Mouse (Mus musculus): Measurements from ENCODE around the gene Ccdc17.

Gene Ccdc17

DNA sequence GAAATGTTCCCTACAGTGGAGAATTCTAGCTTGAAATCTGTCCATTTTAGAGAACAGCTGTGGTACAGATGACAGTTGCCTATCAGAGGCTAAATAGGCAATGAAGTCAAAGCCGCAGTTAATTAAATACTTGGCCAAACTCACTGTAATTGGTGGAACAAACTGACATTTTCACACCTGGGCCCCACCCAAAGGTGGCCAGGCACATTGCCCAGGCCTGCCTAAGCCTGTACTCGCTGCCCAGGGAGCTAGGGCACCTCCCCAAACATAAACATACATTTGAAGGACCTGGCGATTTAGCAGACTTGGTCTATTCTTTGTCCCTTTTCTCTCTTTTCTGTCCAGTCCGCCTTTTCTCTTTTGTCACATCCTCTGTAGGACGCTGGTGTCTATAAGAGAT, at the start of gene Ccdc17:
Gene Ccdc17, plus strand, starts transcription at position 276 of the 400 bp plus-strand sequence.
- DNase-seq (ENCODE audit: extremely low spot score) = no peak

DNA sequence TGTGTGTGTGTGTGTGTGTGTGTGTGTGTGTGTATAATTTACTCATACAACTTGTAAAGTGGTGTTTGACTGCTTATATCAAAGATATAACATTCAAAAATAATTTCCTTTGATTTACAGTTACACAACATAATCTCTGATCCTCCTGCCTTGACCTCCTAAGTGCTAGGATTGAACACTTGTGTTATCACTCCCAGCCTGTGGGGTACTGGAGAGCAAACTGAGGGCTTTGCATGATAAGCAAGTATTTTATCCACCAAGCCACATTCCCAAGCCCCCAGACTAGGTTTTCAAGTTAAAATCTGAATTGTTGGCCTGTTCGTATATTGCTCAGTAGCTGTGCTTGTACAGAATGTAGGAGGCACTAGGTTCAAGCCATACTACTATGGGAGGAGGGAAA, 46.0 kb upstream of the Ccdc17 start:
- DNase-seq (ENCODE audit: extremely low spot score) = no peak

DNA sequence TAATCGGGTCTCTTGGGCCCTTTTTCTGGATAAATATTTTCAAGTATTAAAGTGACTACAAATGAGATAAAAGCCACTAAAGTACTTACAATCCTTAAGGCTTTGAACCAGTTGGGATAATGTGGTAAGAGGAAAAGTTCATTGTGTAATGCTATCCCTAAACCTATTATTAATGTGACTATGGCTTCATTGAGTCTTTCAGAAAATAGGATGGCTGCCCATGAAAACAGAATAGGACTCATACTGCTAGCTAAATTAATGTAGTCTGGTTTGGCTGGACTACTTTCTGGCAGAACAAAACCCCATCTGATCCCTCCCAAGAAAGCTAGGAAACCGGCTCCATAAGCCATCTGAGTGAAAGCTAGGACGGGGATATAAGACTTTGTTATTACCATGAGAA, 43.4 kb upstream of the Ccdc17 start:
- DNase-seq (ENCODE audit: extremely low spot score) = no peak

DNA sequence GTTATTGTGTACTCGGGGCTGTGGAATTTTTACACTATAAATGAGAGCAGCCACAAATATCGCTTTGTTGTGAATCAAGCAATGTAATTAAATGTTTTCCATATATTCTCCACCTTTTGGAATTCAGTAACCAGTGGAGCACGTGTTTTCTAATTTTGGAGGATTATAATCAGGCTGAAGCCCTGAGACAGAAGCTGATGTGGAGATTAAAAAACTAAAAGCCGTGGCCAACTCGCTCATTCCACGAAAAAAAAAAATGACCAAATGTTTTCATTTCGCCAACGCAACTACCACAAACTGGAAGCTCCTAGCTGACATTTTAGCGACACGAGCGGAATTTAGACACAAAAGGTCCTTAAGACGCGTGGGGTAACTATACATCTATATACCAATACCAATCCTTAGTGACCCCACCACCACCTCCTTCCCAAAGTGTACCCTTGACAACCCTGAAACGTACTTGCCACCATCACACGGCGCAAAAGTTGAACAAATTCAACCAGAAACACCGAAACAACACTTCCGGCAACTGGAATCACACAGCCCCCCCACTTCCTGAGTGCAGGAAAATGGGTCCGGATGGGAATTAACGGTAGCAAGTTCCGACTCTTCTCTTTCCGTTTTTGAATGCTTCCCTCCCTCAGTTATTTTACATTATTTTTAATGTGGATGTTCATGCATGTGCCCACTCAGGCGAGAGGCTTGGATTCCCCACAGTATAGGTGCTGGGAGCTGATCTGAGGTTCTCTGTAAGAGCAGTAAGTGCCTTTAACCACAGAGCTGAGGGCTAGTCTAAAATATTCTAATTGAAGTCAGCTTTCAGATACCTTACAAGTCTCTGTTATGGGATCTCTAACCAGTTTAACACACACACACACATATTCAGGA, 40.8 kb upstream of the Ccdc17 start, which contains the start of gene Tmem69:
Gene Tmem69, minus strand, starts transcription at position 524 of the 888 bp plus-strand sequence.
- DNase-seq (ENCODE audit: extremely low spot score) = peak; percentile 87

DNA sequence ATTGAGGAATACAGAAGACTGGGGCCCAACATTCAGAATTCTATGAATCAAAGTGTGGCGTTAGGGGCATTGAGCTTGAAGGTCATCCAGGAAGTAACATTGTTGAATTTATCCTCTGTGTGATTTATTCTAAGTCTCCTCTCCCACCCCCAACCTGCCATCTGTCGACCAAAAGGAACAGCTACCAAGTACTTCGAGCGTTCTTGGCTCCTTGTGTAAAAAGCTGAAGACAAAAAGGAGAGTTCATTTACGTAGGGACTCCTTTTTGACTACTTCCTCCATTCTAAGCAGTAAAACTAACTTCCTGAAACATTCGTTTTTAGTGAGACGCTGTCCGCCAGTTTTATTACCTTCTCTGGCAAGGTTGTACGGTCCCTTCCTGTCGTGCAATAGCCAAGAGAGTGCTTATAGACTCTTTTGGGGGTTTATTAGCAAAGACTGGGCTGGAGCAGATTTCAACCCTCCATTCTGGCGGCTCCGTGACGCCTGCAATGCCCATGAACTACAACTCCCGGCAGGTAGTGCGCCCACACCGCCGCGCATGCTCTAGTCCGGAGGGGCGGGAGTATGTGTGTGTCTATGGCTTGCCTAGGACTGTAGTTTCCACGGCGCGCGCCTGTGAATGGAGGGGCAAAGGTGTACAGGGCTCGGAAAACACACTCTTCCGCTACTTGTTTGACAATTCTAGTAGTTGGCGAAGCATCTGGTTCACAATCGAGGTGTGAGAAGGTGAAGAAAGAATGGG, 39.7 kb upstream of the Ccdc17 start:
- peak; percentile 92 for DNase-seq (ENCODE audit: extremely low spot score)

DNA sequence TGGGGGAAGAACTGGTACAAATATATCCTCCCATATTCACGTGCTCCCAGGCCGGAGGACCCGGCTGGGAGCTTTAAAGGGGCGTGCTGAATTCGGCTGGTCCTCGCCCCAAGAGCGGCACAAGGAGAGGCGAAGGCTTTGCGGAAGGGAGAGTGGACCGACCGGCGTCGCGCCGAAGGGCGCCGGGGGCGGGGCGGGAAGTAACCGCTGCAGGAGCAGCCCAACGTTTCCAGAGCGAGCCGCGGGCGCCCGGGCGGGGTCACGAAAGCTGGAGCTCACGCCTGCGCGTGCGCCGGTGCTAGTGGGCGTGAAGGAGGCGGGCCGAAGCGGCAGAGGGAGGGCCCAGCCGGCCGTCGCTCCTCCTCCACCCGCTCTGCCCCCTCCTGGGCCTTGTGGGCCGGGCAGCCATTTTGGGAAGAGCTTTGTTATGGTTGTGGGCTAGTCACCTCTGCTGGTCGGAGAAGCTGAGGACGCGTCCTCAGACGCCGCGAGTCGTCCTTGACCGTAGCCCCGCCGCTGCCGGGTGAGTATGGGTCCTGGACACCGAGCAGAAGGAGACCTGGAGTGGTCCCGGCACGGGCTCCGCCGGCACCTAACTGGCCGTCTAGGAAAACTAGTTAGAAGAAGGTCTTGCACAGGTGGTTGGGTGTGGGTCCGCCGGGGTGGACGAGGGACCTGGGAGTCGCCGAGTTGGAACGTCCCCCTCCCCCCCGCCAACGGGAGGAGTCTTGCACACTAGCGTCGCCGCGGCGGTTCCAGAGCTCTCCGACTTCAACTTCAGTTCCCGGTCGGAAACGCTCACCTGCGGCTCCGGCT, 38.9 kb upstream of the Ccdc17 start, which contains the start of gene Gpbp1l1:
Gene Gpbp1l1, plus strand, starts transcription at position 353 of the 816 bp plus-strand sequence.
- peak; percentile 98 for DNase-seq (ENCODE audit: extremely low spot score)

DNA sequence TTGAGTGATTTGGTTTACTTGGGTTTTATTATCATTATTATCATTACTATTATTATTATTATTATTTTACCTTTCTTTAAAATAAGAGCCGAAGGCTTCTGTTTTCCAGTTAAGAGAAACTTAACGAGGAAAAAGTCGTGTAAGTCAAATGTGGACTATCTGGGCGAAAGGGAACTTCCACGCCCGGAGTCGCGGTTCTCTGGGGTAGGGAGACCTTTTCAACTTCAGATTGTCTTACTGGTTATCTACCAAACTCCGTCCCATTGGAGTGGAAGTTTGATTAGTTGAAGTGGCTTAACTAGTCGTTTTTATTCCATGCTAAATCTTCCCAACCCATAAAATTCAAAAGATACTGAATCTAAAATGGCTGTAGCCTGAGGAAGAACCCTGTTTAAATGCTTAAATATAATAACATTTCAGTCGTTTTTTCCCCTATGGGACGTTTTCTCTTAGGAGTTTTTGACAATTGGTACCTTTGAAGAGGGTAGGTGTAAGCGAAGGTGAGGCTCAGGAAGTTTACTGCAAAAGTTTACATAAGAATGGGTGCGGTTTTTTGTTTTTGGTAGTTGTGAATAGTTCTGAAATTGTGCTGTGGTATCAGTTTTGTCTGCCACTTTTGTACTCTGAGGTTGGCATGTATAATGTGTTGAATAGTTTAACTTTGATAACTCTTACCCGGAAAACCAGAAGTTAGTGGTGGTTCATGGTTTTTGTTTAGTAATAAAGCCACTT, 38.1 kb upstream of the Ccdc17 start:
- no peak for DNase-seq (ENCODE audit: extremely low spot score)

DNA sequence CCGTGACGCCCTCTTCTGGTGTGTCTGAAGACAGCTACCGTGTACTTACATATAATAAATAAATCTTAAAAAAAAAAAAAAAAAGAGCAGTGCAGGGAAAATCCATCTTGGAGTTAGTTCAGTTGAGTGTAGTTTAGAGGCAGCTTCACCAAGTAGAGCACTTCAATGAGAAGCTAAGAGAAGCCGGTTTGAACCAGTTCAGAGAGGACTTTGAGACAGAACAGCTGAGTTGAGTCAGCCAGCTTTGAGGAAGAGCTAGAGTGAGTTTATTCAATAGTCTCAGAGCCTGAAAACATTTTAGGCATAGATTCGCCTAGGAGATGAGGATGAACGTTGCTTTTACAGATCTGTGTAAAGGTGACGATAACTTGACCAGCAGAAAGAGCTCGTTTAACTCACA, 661 bp upstream of the Ccdc17 start:
- no peak for DNase-seq (ENCODE audit: extremely low spot score)

DNA sequence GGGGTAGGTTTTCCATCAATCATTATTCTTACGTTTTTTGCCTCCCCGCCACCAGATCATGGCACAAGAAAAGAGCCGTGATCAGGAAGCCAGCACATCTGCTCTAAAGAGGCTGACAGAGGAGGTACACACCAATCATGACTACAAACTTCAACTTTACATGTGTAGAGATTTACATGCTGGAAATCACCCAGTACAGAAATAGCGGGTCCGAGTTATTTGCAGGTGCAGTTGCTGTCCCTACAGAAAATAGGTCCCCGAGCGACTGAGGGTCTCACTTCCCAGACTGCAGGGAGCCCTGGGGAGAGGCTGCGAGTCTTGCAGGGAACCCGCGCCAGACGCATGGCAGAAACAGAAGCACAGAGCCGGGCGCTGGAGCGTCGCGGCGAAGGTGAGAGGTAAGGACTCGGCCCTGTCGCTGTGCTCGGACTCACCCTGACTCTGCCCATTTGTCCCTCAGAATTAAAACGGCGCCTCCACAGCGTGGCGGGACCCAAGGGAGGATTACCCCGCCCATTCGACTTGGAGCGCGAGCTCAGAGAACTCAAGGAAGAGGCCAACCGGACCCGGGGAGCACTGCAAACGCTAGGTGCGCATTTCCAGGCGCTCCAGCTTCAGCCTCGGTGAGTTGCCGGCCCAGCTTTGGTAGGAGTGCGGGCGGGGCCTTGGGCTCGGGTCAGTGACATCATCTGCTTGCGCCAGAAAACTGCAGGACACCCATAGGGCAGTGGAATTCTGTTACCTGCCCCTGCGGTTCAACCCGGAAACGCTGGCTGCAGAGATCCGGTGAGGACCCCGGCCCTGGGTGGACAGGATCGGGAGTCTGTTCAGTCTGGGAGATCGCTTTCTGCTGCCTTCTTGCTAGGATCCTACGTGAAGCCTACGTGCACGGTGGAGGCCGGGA, 776 bp downstream of the Ccdc17 start:
- peak; percentile 91 for DNase-seq (ENCODE audit: extremely low spot score)

DNA sequence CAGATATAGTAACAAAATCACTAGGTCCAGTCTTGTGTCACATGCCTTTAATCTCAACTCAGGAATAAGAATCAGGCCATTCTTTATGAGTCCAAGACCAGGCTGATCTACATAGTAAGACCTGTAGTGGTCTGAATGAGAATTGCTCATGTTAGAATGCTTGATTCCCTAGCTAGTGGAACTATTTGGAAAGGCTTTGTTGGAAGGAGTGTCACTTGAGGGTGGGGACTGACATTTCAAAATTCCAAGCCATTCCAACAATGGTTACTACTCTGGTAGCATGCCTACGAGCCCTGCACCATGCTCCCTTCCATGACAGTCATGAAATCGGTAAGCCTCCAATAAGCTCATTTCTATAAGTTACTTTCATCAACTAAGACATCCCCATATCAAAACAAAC, 16.2 kb downstream of the Ccdc17 start:
- DNase-seq (ENCODE audit: extremely low spot score) = no peak

DNA sequence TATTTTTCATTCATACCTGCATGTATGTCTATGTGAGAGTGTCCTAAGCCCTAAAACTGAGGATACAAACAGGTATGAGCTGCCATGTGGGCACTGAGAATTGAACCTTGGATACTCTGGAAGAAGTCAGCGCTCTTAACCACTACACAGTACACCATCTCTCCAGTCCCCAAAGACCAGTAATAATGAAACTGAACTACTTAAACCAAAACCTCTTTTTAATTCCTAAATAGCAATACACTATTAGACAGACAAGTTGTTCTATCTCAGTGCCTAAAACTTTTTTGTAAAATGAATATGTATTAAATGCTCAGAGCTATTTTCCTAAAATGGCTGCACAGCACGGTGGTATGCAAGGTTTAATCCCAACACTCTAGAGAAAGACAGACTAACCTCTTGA, 18.8 kb downstream of the Ccdc17 start:
- DNase-seq (ENCODE audit: extremely low spot score) = no peak

DNA sequence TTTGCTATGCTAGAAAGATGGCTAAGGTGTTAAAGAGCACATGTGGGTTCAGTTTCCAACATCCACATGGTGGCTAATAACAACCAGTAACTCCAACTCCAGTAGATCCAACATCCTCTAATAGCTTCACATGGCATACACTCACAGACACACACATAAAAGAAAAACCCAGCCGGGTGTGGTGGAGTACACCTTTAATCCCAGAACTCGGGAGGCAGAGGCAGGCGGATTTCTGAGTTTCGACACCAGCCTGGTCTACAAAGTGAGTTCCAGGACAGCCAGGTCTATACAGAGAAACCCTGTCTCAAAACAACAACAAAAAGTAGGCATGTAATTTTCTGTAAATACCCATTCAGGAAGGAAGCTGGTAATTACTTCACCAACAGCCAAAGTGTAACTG, 28.4 kb downstream of the Ccdc17 start:
- DNase-seq (ENCODE audit: extremely low spot score) = no peak

DNA sequence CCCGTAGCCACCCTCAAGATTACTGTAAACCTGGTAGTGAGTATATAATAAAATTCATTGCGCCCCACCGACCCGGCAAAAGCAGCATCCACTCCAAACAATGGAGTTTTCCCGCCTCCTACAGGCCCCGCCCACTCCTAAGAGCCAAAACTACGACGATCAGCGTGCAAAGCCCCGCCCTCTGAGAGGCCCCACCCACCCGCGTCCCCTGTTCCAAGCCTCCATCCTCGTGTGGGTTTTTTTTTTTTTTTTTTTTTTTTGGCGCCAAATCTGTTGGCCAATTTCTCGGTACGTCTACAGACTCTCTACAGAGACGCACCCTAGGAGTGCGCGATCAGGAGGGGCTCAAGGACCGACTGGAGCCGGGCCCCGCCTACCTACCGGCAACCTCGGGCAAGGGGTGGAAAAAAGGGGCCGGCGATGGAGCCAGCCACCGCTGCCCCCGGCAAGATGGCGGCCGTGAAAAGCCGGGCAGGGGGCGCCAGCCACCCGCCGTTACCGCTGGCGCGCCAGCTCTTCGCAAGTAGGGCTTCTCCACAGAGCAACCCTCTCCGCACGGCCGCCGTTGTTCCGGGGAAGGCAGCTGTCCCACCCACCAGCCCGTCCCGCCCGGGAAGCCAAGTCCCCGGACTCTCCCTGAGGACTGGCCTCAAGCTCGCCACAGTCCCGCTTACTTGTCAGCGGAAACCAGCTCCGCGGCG, 30.4 kb downstream of the Ccdc17 start:
- peak; percentile 94 for DNase-seq (ENCODE audit: extremely low spot score)

DNA sequence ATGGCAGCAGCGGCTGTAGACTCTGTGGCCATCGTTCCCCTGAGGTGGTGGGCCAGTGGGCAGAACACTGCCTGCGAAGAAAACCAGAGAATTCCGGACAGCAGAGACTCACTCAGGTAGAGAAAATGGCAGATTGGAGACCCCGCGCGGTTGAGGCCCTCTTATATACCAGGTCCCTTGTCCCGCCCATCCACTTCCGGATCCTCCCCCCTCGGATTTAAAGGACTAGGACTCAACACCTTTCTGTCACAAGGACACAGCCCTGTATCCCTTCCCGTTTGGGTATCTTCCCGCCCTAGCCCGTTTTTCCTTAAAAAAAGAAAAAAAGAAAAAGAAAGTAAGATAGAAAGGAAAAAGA, 30.9 kb downstream of the Ccdc17 start:
- peak; percentile 95 for DNase-seq (ENCODE audit: extremely low spot score)

DNA sequence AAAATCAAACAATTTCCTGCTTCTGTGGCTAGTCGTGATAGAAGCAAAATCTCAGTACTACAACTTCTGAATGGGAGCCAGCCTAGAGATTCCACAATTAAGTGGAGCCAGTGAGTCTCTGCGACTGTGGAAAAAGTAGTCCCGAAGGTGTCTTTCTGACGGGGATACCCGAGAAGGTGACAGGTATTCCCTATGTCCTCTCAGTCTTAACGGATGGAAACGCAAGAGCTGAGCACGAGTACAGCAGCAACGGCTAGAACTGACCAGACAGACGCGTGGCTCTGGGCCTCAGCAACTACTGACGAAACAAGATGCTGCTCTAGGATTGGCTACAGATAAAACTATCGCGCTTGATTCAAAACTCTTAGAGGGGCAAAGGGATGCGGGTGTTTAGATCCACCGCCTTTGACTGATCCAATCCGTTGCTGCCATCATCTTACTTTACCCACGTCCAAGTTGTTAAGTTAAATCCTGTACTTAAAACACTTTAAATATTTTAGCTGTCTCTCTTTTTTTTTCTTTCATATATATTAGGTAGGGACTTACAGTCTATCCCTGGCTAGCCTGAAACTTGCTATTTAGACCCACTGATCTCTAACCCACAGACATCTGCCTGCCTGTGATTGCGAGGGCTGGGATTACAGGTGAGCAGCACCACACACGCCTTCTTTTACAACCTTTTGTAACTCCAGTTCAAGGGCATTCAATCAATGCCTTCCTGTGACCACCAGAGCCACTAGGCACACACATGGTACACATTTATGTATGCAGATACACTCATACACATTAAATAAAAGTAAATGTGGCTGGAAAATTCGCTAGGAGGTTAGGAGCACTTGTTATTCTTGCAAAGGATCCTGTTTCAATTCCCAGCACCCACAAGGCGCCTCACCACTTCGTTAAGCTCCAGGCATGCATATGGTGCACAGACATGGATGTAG, 31.5 kb downstream of the Ccdc17 start, which contains the start of gene Nasp:
Gene Nasp, minus strand, starts transcription at position 220 of the 941 bp plus-strand sequence.
- DNase-seq (ENCODE audit: extremely low spot score) = peak; percentile 88

DNA sequence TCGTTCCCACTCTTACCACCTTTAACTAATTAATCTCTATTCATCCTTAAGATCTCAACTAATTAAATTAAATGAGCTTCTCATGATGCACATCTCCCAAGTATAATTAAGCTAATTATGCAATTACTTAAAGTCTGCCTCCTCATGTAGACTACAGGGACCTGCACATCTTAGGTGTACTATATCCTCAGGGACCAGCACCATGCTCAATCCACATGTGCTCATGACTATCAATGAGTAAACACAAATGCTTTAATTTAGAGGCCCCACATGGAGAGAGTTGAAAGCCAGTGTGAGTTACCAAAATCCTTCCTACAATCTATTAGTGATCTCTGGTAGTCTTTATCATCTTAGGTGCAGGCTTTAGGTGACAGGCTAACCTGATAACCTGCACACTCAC, 38.7 kb downstream of the Ccdc17 start:
- DNase-seq (ENCODE audit: extremely low spot score) = no peak

DNA sequence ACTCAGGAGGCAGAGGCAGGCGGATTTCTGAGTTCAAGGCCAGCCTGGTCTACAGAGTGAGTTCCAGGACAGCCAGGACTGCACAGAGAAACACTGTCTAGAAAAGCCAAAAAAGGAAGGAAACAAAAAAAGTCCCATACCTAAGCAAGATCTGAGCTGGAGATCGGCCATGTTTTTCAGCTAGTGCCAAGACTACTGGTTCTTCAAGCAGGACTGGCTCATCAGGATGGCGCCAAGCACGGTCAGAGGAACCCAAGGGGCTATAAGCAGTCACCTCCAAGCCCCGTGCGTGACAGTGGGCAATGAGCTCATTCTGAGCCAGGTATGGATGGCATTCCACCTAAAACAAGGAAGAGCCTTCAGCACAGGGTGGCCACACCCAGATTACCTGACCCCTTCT, 42.4 kb downstream of the Ccdc17 start:
- no peak for DNase-seq (ENCODE audit: extremely low spot score)

DNA sequence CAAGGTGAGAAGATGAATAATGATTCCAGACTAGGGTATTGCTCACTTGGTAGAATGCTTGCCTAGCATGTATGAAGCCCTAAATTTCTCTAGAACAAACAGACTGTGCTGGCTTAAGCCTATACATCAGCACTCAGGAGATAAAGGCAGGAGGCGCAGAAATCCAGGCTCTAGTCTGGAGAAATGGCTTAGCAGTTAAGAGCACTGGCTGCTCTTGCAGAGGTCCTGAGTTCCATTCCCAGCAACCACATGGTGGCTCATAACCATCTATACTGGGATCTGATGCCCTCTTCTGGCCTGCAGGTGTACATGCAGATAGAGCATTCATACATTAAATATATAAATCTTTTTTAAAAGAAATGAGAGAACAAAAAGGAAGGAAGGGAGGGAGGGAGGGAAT, 45.6 kb downstream of the Ccdc17 start:
- no peak for DNase-seq (ENCODE audit: extremely low spot score)
